Mouse (Mus musculus): ENCODE results near the gene Sec61b. TPM values are rescaled to one million over a fixed set of nuclear protein-coding genes. Genes with fewer than 3 reads are reported as not detected.

Gene Sec61b
- total and polyA plus RNA-seq, 3 experiments, result 286 to 583 (median 548) TPM

- Histone ChIP-seq H3K79me2 (replicated peaks; ENCODE audit: control insufficient read depth, extremely low read depth, insufficient read depth, poor library complexity, severe bottlenecking) (no peaks in the 10 kb centered on the region), H3K36me3 (replicated peaks in 1 of 2; ENCODE audit: control insufficient read depth in 1 of 2, insufficient read depth in 1 of 2, low read length in 1 of 2) (no peaks in the 10 kb centered on the region), H3K9ac (ENCODE audit: insufficient read depth, low read depth) (no peak overlapping the region), H3K27ac (ENCODE audit: insufficient read depth, low read depth) (no peak overlapping the region), H3K27me3 (replicated peaks) (peaks cover 1% of the 10 kb centered on the region), H3K4me2 (ENCODE audit: insufficient read depth, low read depth, poor library complexity, severe bottlenecking) (no peak overlapping the region), H3K9me3 (replicated peaks; ENCODE audit: low read length) (no peaks in the 10 kb centered on the region), H3K4me1 (ENCODE audit: control insufficient read depth in 1 of 2, insufficient read depth in 2 of 2) (peaks cover 0 to 12% of the 10 kb centered on the region in 2 experiments; a peak in 2 of 4 replicates), H3K4me3 (replicated peaks in 1 of 3; ENCODE audit: low read depth in 2 of 3, low read length in 2 of 3, poor library complexity in 1 of 3) (no peak overlapping the region)
- dilution Hi-C loops (cut with MboI; ENCODE audit: extremely low pct_ligation_motif_present, extremely low pct_unique_long_range_greater_than_20kb, low sequenced_read_pairs) (no loop called here), in situ Hi-C loops (cut with MboI; ENCODE audit: low pct_ligation_motif_present, low pct_unique_long_range_greater_than_20kb, low sequenced_read_pairs) (loop anchor here (25.0 kb wide), 2 partner anchors 377 to 977 kb away; no protein-coding TSS in a partner anchor)
- no peak for TF ChIP-seq POLR2A (IDR thresholded peaks at IDR 0.05; ENCODE audit: low read depth, low read length)
- no peak for TF ChIP-seq MAFK (IDR thresholded peaks at IDR 0.05; ENCODE audit: insufficient replicate concordance, low read length)
- no peak for TF ChIP-seq ELF1 (IDR thresholded peaks at IDR 0.05; ENCODE audit: low read depth, low read length)
- no peak for TF ChIP-seq USF2 (conservative IDR thresholded peaks at IDR 0.05; ENCODE audit: low read depth, low read length)
- no peak for TF ChIP-seq SIN3A (IDR thresholded peaks at IDR 0.05; ENCODE audit: low read length)
- no peak for TF ChIP-seq ZMIZ1 (IDR thresholded peaks at IDR 0.05; ENCODE audit: low read depth, low read length)
- TF ChIP-seq MEF2A (IDR thresholded peaks at IDR 0.05; ENCODE audit: borderline replicate concordance, low read depth, low read length), result no peak
- no peak for TF ChIP-seq PAX5 (IDR thresholded peaks at IDR 0.05; ENCODE audit: low read length)
- TF ChIP-seq RAD21 (IDR thresholded peaks at IDR 0.05; ENCODE audit: low read depth, low read length), result no peak
- TF ChIP-seq JUN (IDR thresholded peaks at IDR 0.05; ENCODE audit: insufficient read depth, low read depth, low read length), result no peak
- no peak for TF ChIP-seq JUND (conservative IDR thresholded peaks at IDR 0.05; ENCODE audit: low read depth, low read length)
- no peak for TF ChIP-seq GABPA (IDR thresholded peaks at IDR 0.05; ENCODE audit: insufficient replicate concordance, low read depth, low read length)
- TF ChIP-seq NRF1 (IDR thresholded peaks at IDR 0.05; ENCODE audit: low read depth, low read length), result no peak
- TF ChIP-seq CHD2 (IDR thresholded peaks at IDR 0.05; ENCODE audit: low read length), result no peak
- TF ChIP-seq E2F4 (IDR thresholded peaks at IDR 0.05; ENCODE audit: insufficient replicate concordance, low read depth, low read length), result no peak
- TF ChIP-seq ZC3H11A (IDR thresholded peaks at IDR 0.05; ENCODE audit: low read depth, low read length), result no peak
- no peak for TF ChIP-seq UBTF (IDR thresholded peaks at IDR 0.05; ENCODE audit: low read depth, low read length)
- DNase-seq (ENCODE audit: extremely low read depth), result no peak
Measured at GRCm38 (mm10) chr4:47435566-47436360, 38.7 kb upstream of the Sec61b start.
